21 mouse cellular contexts compared by ENCODE assay signal in genomic region chr16:19065543-19066141, GRCm38 (mm10).
"Had no signal": no experiment of that assay in that cellular context is flagged by ENCODE, and none has a peak within 500 bp of the region (broad histone marks: within the 10 kb centered on the region; RNA-seq: fewer than 3 reads in every experiment).

No protein-coding gene starts in this region.

- H3K36me3 ChIP-seq: midbrain, embryonic 10.5 days; midbrain, embryonic 12.5 days; neural tube, embryonic 13.5 days; neural tube, embryonic 15.5 days; stomach, embryonic 15.5 days had no signal

- H3K27ac ChIP-seq: liver, embryonic 14.5 days; midbrain, embryonic 10.5 days; midbrain, embryonic 12.5 days; neural tube, embryonic 13.5 days; neural tube, embryonic 15.5 days; stomach, embryonic 15.5 days; stomach, postnatal 0 days had no signal

- H3K4me3 ChIP-seq: midbrain, embryonic 10.5 days; midbrain, embryonic 12.5 days; myocyte; neural tube, embryonic 13.5 days; neural tube, embryonic 15.5 days; stomach, embryonic 15.5 days had no signal

- ATAC-seq: midbrain, embryonic 16.5 days had no signal

- H3K9me3 ChIP-seq: midbrain, embryonic 12.5 days; neural tube, embryonic 13.5 days; neural tube, embryonic 15.5 days; stomach, embryonic 15.5 days had no signal

- H3K9ac ChIP-seq: liver, embryonic 14.5 days; lung, embryonic 14.5 days; midbrain, embryonic 12.5 days; neural tube, embryonic 13.5 days; neural tube, embryonic 15.5 days; stomach, embryonic 15.5 days had no signal

- DNase-seq: lung, adult 18-20 months; lung, embryonic 14.5 days; lung, postnatal 10 days; lung, postnatal 4 days; midbrain, embryonic 14.5 days; retina, postnatal 1 day; right cerebral cortex, adult 18-20 months; right cerebral cortex, postnatal 25 days; right cerebral cortex, postnatal 4 days; spleen, adult 18-20 months; thymus, adult 2 months; thymus, postnatal 36 days had no signal

- H3K4me2 ChIP-seq: lung, embryonic 14.5 days; midbrain, embryonic 12.5 days; neural tube, embryonic 13.5 days; neural tube, embryonic 15.5 days; stomach, embryonic 15.5 days had no signal

- H3K27me3 ChIP-seq: midbrain, embryonic 12.5 days; neural tube, embryonic 13.5 days; neural tube, embryonic 15.5 days; stomach, embryonic 15.5 days had no signal

- H3K4me1 ChIP-seq: midbrain, embryonic 10.5 days; midbrain, embryonic 12.5 days; neural tube, embryonic 13.5 days; neural tube, embryonic 15.5 days; stomach, embryonic 15.5 days had no signal
